Mouse (Mus musculus): ENCODE data around the gene Alkbh4.

Alkbh4 gene

DNA sequence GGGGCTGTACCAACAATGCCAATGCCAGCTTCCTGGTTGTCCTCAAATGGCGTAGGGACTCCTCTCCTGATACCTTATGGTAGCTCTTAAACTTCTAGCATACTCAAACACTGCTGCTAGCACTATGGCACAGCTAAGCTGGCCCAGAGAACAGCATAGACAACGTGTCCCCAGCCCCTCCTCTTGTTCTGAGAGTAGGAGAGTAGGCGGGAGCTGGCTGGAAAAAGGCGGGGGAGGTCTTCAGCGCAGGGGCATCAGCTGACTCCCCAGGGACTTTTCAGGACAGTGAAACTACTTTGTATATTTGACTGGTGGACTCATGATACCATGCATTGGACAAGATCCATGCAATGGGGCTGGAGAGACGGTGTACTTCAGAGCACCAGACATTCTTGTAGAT is 46.1 kb downstream of the Alkbh4 start:
- no peak for DNase-seq

GRCm38 (mm10) chr5:136182830-136183229 is 46.9 kb downstream of the Alkbh4 start:
- no peak for DNase-seq

- DNase-seq: no peak
Observed at GRCm38 (mm10) chr5:136183766-136184165, 47.8 kb downstream of the Alkbh4 start.

- peak in 1 of 2 experiments; percentile 64 for DNase-seq
Observed at GRCm38 (mm10) chr5:136186723-136187122, 50.8 kb downstream of the Alkbh4 start.
